Mouse (Mus musculus) ES-Bruce4 (cell line): Measurements from ENCODE around the gene Gm42517. TPM values are rescaled to one million over a fixed set of nuclear protein-coding genes. Genes with fewer than 3 reads are reported as not detected.

Source experiments
- H3K27ac ChIP-seq: 2 replicates; pipeline ENCODE4 v1.5.1; 2012; ENCODE audit warnings: low read length, inconsistent platforms; ENCODE audit not compliant: insufficient read depth
- H3K27me3 ChIP-seq: 2 replicates; pipeline ENCODE4 v1.6.1; 2012; ENCODE audit warnings: mild to moderate bottlenecking, low read length, inconsistent platforms; ENCODE audit not compliant: control insufficient read depth, poor library complexity, insufficient read depth, severe bottlenecking
- H3K36me3 ChIP-seq: 2 replicates; pipeline ENCODE4 v1.6.1; 2012; ENCODE audit warnings: inconsistent platforms, mild to moderate bottlenecking, low read length, moderate library complexity; ENCODE audit not compliant: control insufficient read depth, poor library complexity, insufficient read depth, severe bottlenecking
- H3K4me1 ChIP-seq: one replicate; pipeline ENCODE4 v1.8.1; 2011; ENCODE audit warnings: low read length; ENCODE audit not compliant: control insufficient read depth, insufficient read depth
- H3K4me3 ChIP-seq: 2 replicates; pipeline ENCODE4 v1.5.1; 2011; ENCODE audit warnings: low read depth, mild to moderate bottlenecking, low read length
- H3K9ac ChIP-seq: 2 replicates; pipeline ENCODE4 v1.6.1; 2012; ENCODE audit warnings: low read depth, mild to moderate bottlenecking, inconsistent platforms; ENCODE audit not compliant: poor library complexity, severe bottlenecking
- H3K9me3 ChIP-seq: replicated peaks from 2 replicates; pipeline ENCODE4 v1.6.1; 2012; ENCODE audit warnings: mild to moderate bottlenecking, low read length, inconsistent platforms; ENCODE audit not compliant: control insufficient read depth, poor library complexity, insufficient read depth, severe bottlenecking
- CTCF ChIP-seq: IDR thresholded peaks from one replicate; pipeline ENCODE4 v1.8.1; 2011; ENCODE audit warnings: low read depth, low read length
- EP300 ChIP-seq: IDR thresholded peaks from 2 replicates; pipeline ENCODE4 v1.6.1; 2011; ENCODE audit warnings: low read depth, low read length; ENCODE audit not compliant: insufficient read depth
- POLR2A ChIP-seq: IDR thresholded peaks from one replicate; pipeline ENCODE4 v1.8.1; 2011; ENCODE audit warnings: low read length; ENCODE audit not compliant: insufficient read depth
- polyA plus RNA-seq: library from polyadenylated mRNA; stranded (reverse); fragments of >200 nt; gene quantifications from 2 replicates; pipeline ENCODE4 v1.2.4, GENCODE M21; 2011; ENCODE audit warnings: low read depth; ENCODE audit not compliant: missing spikeins, insufficient read depth, insufficient read length

The Gm42517 gene
- polyA plus RNA-seq, 1 experiment = not detected

GRCm38 (mm10) chr5:108388201-108388600 is 20.5 kb upstream of the Gm42517 start, which contains the start of gene Pde6b:
Pde6b (plus strand) TSS chr5:108388391.
- Histone ChIP-seq H3K27me3 (no peaks in the 10 kb centered on the region), H3K27ac (no peak within 1 kb of the TSS), H3K36me3 (no peaks in the 10 kb centered on the region), H3K9ac (no peak within 1 kb of the TSS), H3K9me3 (no peaks in the 10 kb centered on the region), H3K4me1 (no peaks in the 10 kb centered on the region), H3K4me3 (peak within 1 kb of the TSS; percentile 16; the same call in 1 of the 2 replicates)
- TF ChIP-seq EP300 (no peak), CTCF (no peak), POLR2A (no peak)

GRCm38 (mm10) chr5:108386449-108386848 is 18.7 kb upstream of the Gm42517 start:
- Histone ChIP-seq H3K4me1 (no peaks in the 10 kb centered on the region), H3K36me3 (no peaks in the 10 kb centered on the region), H3K27ac (no peak overlapping the region), H3K4me3 (no peak overlapping the region), H3K9me3 (no peaks in the 10 kb centered on the region), H3K9ac (no peak overlapping the region), H3K27me3 (no peaks in the 10 kb centered on the region)
- no peak for TF ChIP-seq CTCF
- TF ChIP-seq EP300 = no peak
- TF ChIP-seq POLR2A = no peak

DNA sequence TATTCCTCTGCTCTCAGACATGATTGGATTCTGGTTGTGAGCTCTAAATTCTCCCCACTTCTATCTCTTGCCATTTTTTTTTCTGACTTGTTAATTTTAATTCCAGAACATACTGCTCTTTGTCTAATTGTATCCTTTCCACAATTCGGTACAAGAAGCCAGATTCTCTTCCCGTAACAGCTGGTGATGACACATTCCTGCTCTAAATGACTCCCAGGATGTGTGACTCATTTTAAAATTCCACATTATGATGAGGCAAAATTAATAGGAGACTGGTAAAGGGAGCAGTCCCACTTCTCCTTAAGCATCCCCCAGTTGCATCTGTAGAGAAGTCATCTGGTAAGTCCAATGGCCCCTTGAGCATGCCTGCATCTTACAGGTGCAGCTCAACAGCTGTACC is 17.9 kb upstream of the Gm42517 start:
- Histone ChIP-seq H3K36me3 (no peaks in the 10 kb centered on the region), H3K4me3 (no peak overlapping the region), H3K9me3 (no peaks in the 10 kb centered on the region), H3K27me3 (no peaks in the 10 kb centered on the region), H3K9ac (no peak overlapping the region), H3K27ac (no peak overlapping the region), H3K4me1 (no peaks in the 10 kb centered on the region)
- no peak for TF ChIP-seq POLR2A
- no peak for TF ChIP-seq EP300
- TF ChIP-seq CTCF = no peak

DNA sequence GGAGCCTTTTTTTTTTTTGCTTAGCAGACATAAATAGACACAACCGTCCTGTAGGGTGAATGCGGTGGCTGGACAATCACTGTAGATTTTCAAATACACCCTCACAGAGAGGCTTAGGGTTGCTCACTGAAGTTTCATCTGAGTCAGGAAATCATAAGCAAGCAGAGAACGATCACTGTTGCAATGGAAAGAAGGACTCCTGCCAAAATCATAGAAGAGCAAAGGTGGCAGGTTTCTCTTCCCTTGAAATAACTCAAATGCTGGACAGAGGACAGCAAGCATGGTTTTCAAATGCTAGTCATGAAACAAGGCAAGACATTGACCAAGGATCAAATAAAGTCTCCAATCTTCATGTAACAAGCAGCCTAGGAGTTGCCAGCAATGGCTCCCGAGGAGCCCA is 10.6 kb upstream of the Gm42517 start:
- Histone ChIP-seq H3K27me3 (no peaks in the 10 kb centered on the region), H3K9ac (no peak overlapping the region), H3K4me3 (no peak overlapping the region), H3K4me1 (no peaks in the 10 kb centered on the region), H3K27ac (no peak overlapping the region), H3K9me3 (no peaks in the 10 kb centered on the region), H3K36me3 (no peaks in the 10 kb centered on the region)
- TF ChIP-seq EP300 = no peak

- TF ChIP-seq EP300 (no peak), POLR2A (no peak), CTCF (no peak)
- Histone ChIP-seq H3K4me3 (no peak overlapping the region), H3K9ac (no peak overlapping the region), H3K27me3 (no peaks in the 10 kb centered on the region), H3K9me3 (no peaks in the 10 kb centered on the region), H3K4me1 (no peaks in the 10 kb centered on the region), H3K36me3 (no peaks in the 10 kb centered on the region), H3K27ac (no peak overlapping the region)
Observed at GRCm38 (mm10) chr5:108376059-108376458, 8.3 kb upstream of the Gm42517 start.

DNA sequence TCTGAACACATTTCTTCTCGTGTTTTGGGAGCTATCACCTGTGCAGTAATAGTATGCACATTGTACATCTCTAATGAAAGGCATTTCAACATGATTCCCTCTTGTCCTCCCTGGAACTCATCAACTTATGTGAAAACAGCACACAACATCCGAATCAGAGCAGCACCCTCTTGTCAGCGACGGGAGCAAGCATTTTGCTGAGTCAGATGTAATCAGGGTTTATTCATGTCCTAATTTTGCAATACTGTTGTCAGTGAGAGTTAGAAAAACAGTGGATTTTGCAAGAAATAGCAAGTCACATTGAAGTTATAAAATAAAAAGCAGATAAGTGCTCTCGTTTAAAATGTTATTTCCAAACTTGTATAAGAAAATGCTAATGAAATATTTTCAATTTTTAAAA is 6.4 kb upstream of the Gm42517 start:
- TF ChIP-seq EP300 (no peak), POLR2A (no peak), CTCF (no peak)
- no peak overlapping the region for H3K4me3 ChIP-seq
- no peaks in the 10 kb centered on the region for H3K36me3 ChIP-seq
- no peak overlapping the region for H3K27ac ChIP-seq
- H3K9ac ChIP-seq = no peak overlapping the region
- peaks cover 12% of the 10 kb centered on the region for H3K27me3 ChIP-seq
- no peaks in the 10 kb centered on the region for H3K9me3 ChIP-seq
- H3K4me1 ChIP-seq = no peaks in the 10 kb centered on the region
